Mouse (Mus musculus) cerebellum, adult 2 months (tissue): ENCODE results near the gene Rpl4.

ENCODE experiments used
- CTCF ChIP-seq: fragments of 200-500 bp; IDR thresholded peaks from 2 replicates; pipeline ENCODE4 v1.5.1; 2011; ENCODE audit warnings: low read depth, mild to moderate bottlenecking, control low read depth, low read length, moderate library complexity, borderline replicate concordance; ENCODE audit not compliant: insufficient read depth
- POLR2A ChIP-seq: fragments of 200-500 bp; IDR thresholded peaks from 2 replicates; pipeline ENCODE4 v1.6.1; 2011; ENCODE audit warnings: low read length, control low read depth, borderline replicate concordance; ENCODE audit not compliant: insufficient read depth

DNA sequence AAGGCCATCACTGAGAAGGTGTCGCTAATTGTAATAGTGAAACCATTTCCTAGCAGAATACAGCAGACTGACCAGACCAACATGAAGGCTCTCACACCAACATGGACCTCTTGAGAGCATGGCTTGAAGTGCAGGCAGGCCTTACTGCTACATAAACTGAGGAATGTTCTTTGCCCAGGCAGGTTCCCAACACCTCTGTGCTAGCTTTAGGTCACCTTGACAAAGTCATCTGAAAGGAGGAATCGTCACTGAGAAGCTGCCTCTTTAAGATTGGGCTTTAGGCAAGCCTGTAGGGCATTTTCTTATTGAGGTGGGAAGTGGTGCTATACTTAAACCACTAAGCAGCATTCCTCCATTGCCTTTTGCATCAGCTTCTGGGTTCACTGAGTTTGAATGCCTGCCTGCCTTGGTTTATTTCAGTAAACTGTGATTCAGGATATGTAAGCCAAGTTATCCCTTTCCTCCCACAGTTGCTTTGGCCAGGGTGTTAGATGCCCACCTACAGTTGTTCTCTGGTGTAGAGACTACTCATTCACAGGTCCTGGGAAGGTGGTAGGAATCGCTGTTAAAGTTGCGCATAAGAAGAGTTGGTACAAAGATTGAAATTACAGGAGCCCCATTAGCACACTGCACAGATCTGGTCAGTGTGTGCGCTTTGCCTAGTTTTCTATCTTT, 11.1 kb downstream of the Rpl4 start:
- TF ChIP-seq POLR2A (no peak), CTCF (no peak)
